Mouse (Mus musculus) forebrain, embryonic 16.5 days (tissue): ENCODE measurements at regions not wholly inside any gene's neighbourhood (a gene's known extent, or its start where the extent isn't known, plus 50 kb on each side); places are given as distances from the start of the nearest gene placed in this dataset.
A peak's percentile ranks its signal among the peaks of the same experiment; 100 is the strongest.
"Not testable (repeated sequence)": the region's sequence is repeated elsewhere in the genome, so short reads cannot be mapped to it uniquely, and the experiment has no call there.

Experiments used
- ATAC-seq: fragments of 200-750 bp; cut with Nextera tagmentation; 2 replicates; pipeline ENCODE4 v1.8.0; 2017; ENCODE audit warnings: mild to moderate bottlenecking, moderate library complexity
- H3K27ac ChIP-seq: fragments of 300-500 bp; sonication (generic); 2 replicates; pipeline ENCODE4 v1.5.1; 2014; ENCODE audit warnings: low read length, control low read depth
- H3K27me3 ChIP-seq: fragments of 300-500 bp; sonication (generic); replicated peaks from 2 replicates; pipeline ENCODE4 v1.6.1; 2014; ENCODE audit warnings: low read length; ENCODE audit not compliant: control insufficient read depth, insufficient read depth
- H3K36me3 ChIP-seq: fragments of 300-500 bp; sonication (generic); 2 replicates; pipeline ENCODE4 v1.6.1; 2014; ENCODE audit not compliant: control insufficient read depth, insufficient read depth
- H3K4me1 ChIP-seq: fragments of 300-500 bp; sonication (generic); replicated peaks from 2 replicates; pipeline ENCODE4 v1.6.1; 2014; ENCODE audit warnings: low read length; ENCODE audit not compliant: control insufficient read depth, insufficient read depth
- H3K4me2 ChIP-seq: fragments of 300-500 bp; sonication (generic); 2 replicates; pipeline ENCODE4 v1.6.1; 2014; ENCODE audit warnings: mild to moderate bottlenecking, low read length, control low read depth
- H3K4me3 ChIP-seq: fragments of 300-500 bp; sonication (generic); replicated peaks from 2 replicates; pipeline ENCODE4 v1.5.1; 2014; ENCODE audit warnings: mild to moderate bottlenecking, low read length, control low read depth
- H3K9ac ChIP-seq: fragments of 300-500 bp; sonication (generic); replicated peaks from 2 replicates; pipeline ENCODE4 v1.6.1; 2014; ENCODE audit warnings: low read depth, low read length, control low read depth
- H3K9me3 ChIP-seq: fragments of 300-500 bp; sonication (generic); 2 replicates; pipeline ENCODE4 v1.6.1; 2016; ENCODE audit warnings: low read length; ENCODE audit not compliant: control insufficient read depth
- WGBS: fragments of 180-500 bp; shearing (Covaris S2); extraction: QIAGEN DNeasy Blood & Tissue Kit; methylation state at CpG from one replicate; pipeline ENCODE4 v1.1.7; 2014; 5-methylcytosine and 5-hydroxymethylcytosine counted together

GRCm38 (mm10) chr1:78588036-78588435 lies 69.6 kb upstream of the Acsl3 start:
- no peak for ATAC-seq
- no peaks in the 10 kb centered on the region for H3K4me1 ChIP-seq
- WGBS, result 74% methylated on average over 11 of the region's 11 CpGs
- no peaks in the 10 kb centered on the region for H3K36me3 ChIP-seq
- no peak overlapping the region for H3K9ac ChIP-seq
- no peak overlapping the region for H3K4me2 ChIP-seq
- H3K27me3 ChIP-seq, result no peaks in the 10 kb centered on the region
- no peak overlapping the region for H3K27ac ChIP-seq
- H3K9me3 ChIP-seq, result no peaks in the 10 kb centered on the region
- H3K4me3 ChIP-seq, result no peak overlapping the region

GRCm38 (mm10) chr1:78588660-78589059 lies 69.0 kb upstream of the Acsl3 start:
- H3K4me3 ChIP-seq, H3K9ac ChIP-seq, ATAC-seq, H3K27me3 ChIP-seq, H3K4me2 ChIP-seq, H3K4me1 ChIP-seq, H3K9me3 ChIP-seq, H3K36me3 ChIP-seq, H3K27ac ChIP-seq: not testable (repeated sequence)
- 64% methylated on average over 1 of the region's 1 CpGs for WGBS

GRCm38 (mm10) chr1:78590558-78590957 lies 67.1 kb upstream of the Acsl3 start:
- no peak overlapping the region for H3K4me2 ChIP-seq
- H3K9me3 ChIP-seq, result no peaks in the 10 kb centered on the region
- no peak overlapping the region for H3K9ac ChIP-seq
- 86% methylated on average over 5 of the region's 5 CpGs for WGBS
- no peak overlapping the region for H3K27ac ChIP-seq
- no peaks in the 10 kb centered on the region for H3K27me3 ChIP-seq
- no peak for ATAC-seq
- H3K4me3 ChIP-seq, result no peak overlapping the region
- H3K4me1 ChIP-seq, result no peaks in the 10 kb centered on the region
- no peaks in the 10 kb centered on the region for H3K36me3 ChIP-seq

- Histone ChIP-seq H3K4me1 (no peaks in the 10 kb centered on the region), H3K27me3 (no peaks in the 10 kb centered on the region), H3K9me3 (no peaks in the 10 kb centered on the region), H3K36me3 (no peaks in the 10 kb centered on the region), H3K4me3 (no peak overlapping the region), H3K9ac (no peak overlapping the region), H3K4me2 (no peak overlapping the region), H3K27ac (0 out of 2 replicates have a peak overlapping the region, but pooled peaks have one; percentile 3)
- ATAC-seq, result peak; percentile 93
- WGBS, result 43% methylated on average over 14 of the region's 14 CpGs
These were observed 63.5 kb upstream of the Acsl3 start for GRCm38 (mm10) chr1:78593927-78594641.

- Histone ChIP-seq H3K27me3 (no peaks in the 10 kb centered on the region), H3K9me3 (no peaks in the 10 kb centered on the region), H3K4me2 (no peak overlapping the region), H3K4me1 (no peaks in the 10 kb centered on the region), H3K9ac (no peak overlapping the region), H3K27ac (no peak overlapping the region), H3K4me3 (no peak overlapping the region), H3K36me3 (no peaks in the 10 kb centered on the region)
- WGBS, result 91% methylated on average over 14 of the region's 14 CpGs
- ATAC-seq, result no peak
These were observed 62.0 kb upstream of the Acsl3 start for GRCm38 (mm10) chr1:78595521-78596139.

GRCm38 (mm10) chr1:78598561-78598960 lies 59.1 kb upstream of the Acsl3 start:
- Histone ChIP-seq H3K27ac (no peak overlapping the region), H3K9me3 (no peaks in the 10 kb centered on the region), H3K36me3 (no peaks in the 10 kb centered on the region), H3K4me2 (no peak overlapping the region), H3K4me1 (no peaks in the 10 kb centered on the region), H3K27me3 (no peaks in the 10 kb centered on the region), H3K9ac (no peak overlapping the region), H3K4me3 (no peak overlapping the region)
- no peak for ATAC-seq
- WGBS, result 36% methylated on average over 5 of the region's 5 CpGs

GRCm38 (mm10) chr1:78600666-78601065 lies 57.0 kb upstream of the Acsl3 start:
- no peak overlapping the region for H3K4me3 ChIP-seq
- no peaks in the 10 kb centered on the region for H3K4me1 ChIP-seq
- H3K36me3 ChIP-seq, result no peaks in the 10 kb centered on the region
- no peak overlapping the region for H3K27ac ChIP-seq
- no peak for ATAC-seq
- no peaks in the 10 kb centered on the region for H3K9me3 ChIP-seq
- no peak overlapping the region for H3K9ac ChIP-seq
- no peak overlapping the region for H3K4me2 ChIP-seq
- 14% methylated on average over 1 of the region's 1 CpGs for WGBS
- H3K27me3 ChIP-seq, result no peaks in the 10 kb centered on the region

GRCm38 (mm10) chr1:78601568-78601967 lies 56.1 kb upstream of the Acsl3 start:
- Histone ChIP-seq H3K4me1 (no peaks in the 10 kb centered on the region), H3K4me2 (no peak overlapping the region), H3K36me3 (no peaks in the 10 kb centered on the region), H3K9ac (no peak overlapping the region), H3K27ac (no peak overlapping the region), H3K9me3 (no peaks in the 10 kb centered on the region), H3K4me3 (no peak overlapping the region), H3K27me3 (no peaks in the 10 kb centered on the region)
- no peak for ATAC-seq
- 27% methylated on average over 3 of the region's 3 CpGs for WGBS

- H3K9me3 ChIP-seq, result no peaks in the 10 kb centered on the region
- H3K4me3 ChIP-seq, result no peak overlapping the region
- H3K27ac ChIP-seq, result no peak overlapping the region
- no peak overlapping the region for H3K9ac ChIP-seq
- H3K4me1 ChIP-seq, result no peaks in the 10 kb centered on the region
- 0% methylated on average over 3 of the region's 3 CpGs for whole genome bisulfite sequencing
- no peak for ATAC-seq
- H3K4me2 ChIP-seq, result no peak overlapping the region
- no peaks in the 10 kb centered on the region for H3K36me3 ChIP-seq
- no peaks in the 10 kb centered on the region for H3K27me3 ChIP-seq
These were observed 55.6 kb upstream of the Acsl3 start for GRCm38 (mm10) chr1:78602039-78602438.
